Mouse (Mus musculus) intestine, embryonic 16.5 days (tissue): ENCODE results near the gene Cyp2w1. TPM values are rescaled to one million over a fixed set of nuclear protein-coding genes. Genes with fewer than 3 reads are reported as not detected.
"Not testable (repeated sequence)": the region's sequence is repeated elsewhere in the genome, so short reads cannot be mapped to it uniquely, and the experiment has no call there.

ENCODE experiments used
- ATAC-seq: fragments of 200-750 bp; cut with Nextera tagmentation; 2 replicates; pipeline ENCODE4 v1.8.0; 2017; ENCODE audit warnings: moderate TSS enrichment, moderate library complexity
- H3K27ac ChIP-seq: fragments of 300-500 bp; sonication (generic); 2 replicates; pipeline ENCODE4 v1.5.1; 2014; ENCODE audit warnings: mild to moderate bottlenecking, low read length
- H3K27me3 ChIP-seq: fragments of 300-500 bp; sonication (generic); replicated peaks from 2 replicates; pipeline ENCODE4 v1.6.1; 2014; ENCODE audit warnings: low read length, control low read depth, mixed read lengths; ENCODE audit not compliant: control insufficient read depth, insufficient read depth
- H3K36me3 ChIP-seq: fragments of 300-500 bp; sonication (generic); 2 replicates; pipeline ENCODE4 v1.6.1; 2014; ENCODE audit warnings: low read length, control low read depth; ENCODE audit not compliant: control insufficient read depth, insufficient read depth
- H3K4me1 ChIP-seq: fragments of 300-500 bp; sonication (generic); 2 replicates; pipeline ENCODE4 v1.6.1; 2014; ENCODE audit warnings: low read length, control low read depth, mixed read lengths; ENCODE audit not compliant: control insufficient read depth, insufficient read depth
- H3K4me2 ChIP-seq: fragments of 300-500 bp; sonication (generic); 2 replicates; pipeline ENCODE4 v1.6.1; 2014; ENCODE audit warnings: low read depth, low read length, control low read depth
- H3K4me3 ChIP-seq: fragments of 300-500 bp; sonication (generic); 2 replicates; pipeline ENCODE4 v1.5.1; 2014; ENCODE audit warnings: mild to moderate bottlenecking, low read length
- H3K9ac ChIP-seq: fragments of 300-500 bp; sonication (generic); 2 replicates; pipeline ENCODE4 v1.6.1; 2014; ENCODE audit warnings: low read depth, low read length
- H3K9me3 ChIP-seq: fragments of 300-500 bp; sonication (generic); 2 replicates; pipeline ENCODE4 v1.6.1; 2016; ENCODE audit warnings: low read length, control low read depth; ENCODE audit not compliant: control insufficient read depth
- WGBS: fragments of 180-500 bp; shearing (Covaris S2); extraction: QIAGEN DNeasy Blood & Tissue Kit; methylation state at CpG from one replicate; pipeline ENCODE4 v1.1.7; 2014; 5-methylcytosine and 5-hydroxymethylcytosine counted together
- polyA plus RNA-seq: library from polyadenylated mRNA; unstranded; fragments of >200 nt; fragmentation: Nextera tagmentation; extraction: Ambion mirVana; gene quantifications from 2 replicates; pipeline ENCODE4 v1.2.1, GENCODE M21; 2015

Gene Cyp2w1
- polyA plus RNA-seq, 1 experiment from 2014 or later, result 33.9 TPM

DNA sequence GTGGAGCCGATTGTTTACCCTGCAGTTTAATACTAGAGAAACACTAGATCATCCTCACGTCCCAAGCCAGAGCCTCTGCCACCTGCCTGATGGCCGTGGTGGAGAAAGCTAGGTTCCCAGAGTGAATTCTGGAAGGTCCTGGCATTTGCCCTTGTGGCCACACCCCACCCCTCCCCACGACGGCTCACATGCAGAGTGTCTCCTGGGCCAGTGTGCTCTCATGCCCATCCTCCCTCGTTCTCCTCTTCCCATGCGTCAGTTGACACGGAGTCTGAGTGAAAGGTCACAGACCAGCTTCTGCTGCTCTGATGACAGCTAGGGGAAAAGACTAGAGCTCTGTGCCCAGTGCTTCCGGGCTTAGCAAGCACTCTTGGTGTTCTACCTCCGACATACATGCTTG lies 32.1 kb downstream of the Cyp2w1 start:
- Histone ChIP-seq H3K9ac (no peak overlapping the region), H3K4me2 (no peak overlapping the region), H3K27ac (no peak overlapping the region), H3K4me3 (no peak overlapping the region), H3K27me3 (no peaks in the 10 kb centered on the region), H3K4me1 (peaks cover 36% of the 10 kb centered on the region), H3K9me3 (no peaks in the 10 kb centered on the region), H3K36me3 (no peaks in the 10 kb centered on the region)
- no peak for ATAC-seq
- 34% methylated on average over 10 of the region's 10 CpGs for WGBS

GRCm38 (mm10) chr5:139386047-139386446 lies 33.6 kb downstream of the Cyp2w1 start:
- H3K4me3 ChIP-seq, result no peak overlapping the region
- no peak overlapping the region for H3K9ac ChIP-seq
- no peaks in the 10 kb centered on the region for H3K36me3 ChIP-seq
- 92% methylated on average over 5 of the region's 5 CpGs for WGBS
- no peaks in the 10 kb centered on the region for H3K9me3 ChIP-seq
- H3K27me3 ChIP-seq, result no peaks in the 10 kb centered on the region
- no peak overlapping the region for H3K4me2 ChIP-seq
- no peak overlapping the region for H3K27ac ChIP-seq
- peaks cover 35% of the 10 kb centered on the region for H3K4me1 ChIP-seq
- no peak for ATAC-seq

DNA sequence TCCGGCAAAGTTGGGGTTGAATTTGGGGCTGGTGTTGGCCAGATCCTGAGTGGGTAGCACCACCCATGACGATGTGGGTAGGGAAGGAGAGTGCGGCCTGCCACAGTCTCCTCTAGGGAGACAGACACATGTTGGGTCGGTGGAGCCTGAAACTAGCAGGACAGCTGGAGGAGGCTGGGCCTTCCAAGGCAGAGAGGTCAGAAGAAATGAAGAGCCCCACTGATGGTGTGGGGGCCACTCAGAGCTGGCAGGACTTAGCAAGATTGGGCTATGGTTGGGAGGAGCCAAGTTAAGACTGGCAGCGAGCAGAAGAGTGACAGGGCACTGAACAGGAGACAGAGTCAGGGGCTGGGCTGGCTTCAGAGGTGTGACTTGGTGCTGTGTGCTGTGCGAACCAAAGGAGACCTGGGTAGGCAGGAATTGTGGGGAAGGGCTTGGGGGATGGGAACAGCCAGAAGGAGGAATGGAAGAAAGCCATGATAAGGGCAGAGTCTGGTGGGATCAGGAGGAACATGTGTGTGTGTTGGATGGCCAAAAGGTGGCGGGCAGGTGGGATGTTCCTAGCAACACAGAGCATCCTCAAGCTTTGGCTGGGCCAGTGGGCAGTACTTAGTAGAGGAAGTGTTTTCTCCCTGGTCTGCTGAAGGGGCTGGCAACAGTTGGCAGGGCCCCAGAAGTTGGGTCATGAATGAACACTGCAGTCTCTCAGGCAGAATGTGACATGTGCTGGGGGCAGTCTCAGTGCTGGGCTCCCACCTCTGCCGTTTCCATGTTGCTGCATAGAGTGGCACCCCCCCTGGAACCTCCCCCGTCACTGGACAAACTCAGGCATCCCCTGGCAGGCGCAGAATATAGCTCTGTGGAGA lies 35.1 kb downstream of the Cyp2w1 start:
- Histone ChIP-seq H3K4me1 (peaks cover 23% of the 10 kb centered on the region), H3K4me3 (no peak overlapping the region), H3K27ac (peak overlapping the region; percentile 56), H3K9ac (0 out of 2 replicates have a peak overlapping the region, but pooled peaks have one; percentile 6), H3K36me3 (no peaks in the 10 kb centered on the region), H3K27me3 (no peaks in the 10 kb centered on the region), H3K4me2 (no peak overlapping the region), H3K9me3 (no peaks in the 10 kb centered on the region)
- no peak for ATAC-seq
- WGBS, result 79% methylated on average over 10 of the region's 10 CpGs

- Histone ChIP-seq H3K27me3 (no peaks in the 10 kb centered on the region), H3K9me3 (no peaks in the 10 kb centered on the region), H3K27ac (peak overlapping the region; percentile 56), H3K9ac (0 out of 2 replicates have a peak overlapping the region, but pooled peaks have one; percentile 6), H3K4me1 (peaks cover 19% of the 10 kb centered on the region), H3K4me3 (no peak overlapping the region), H3K36me3 (no peaks in the 10 kb centered on the region), H3K4me2 (no peak overlapping the region)
- no peak for ATAC-seq
- 60% methylated on average over 4 of the region's 4 CpGs for WGBS
These were observed 35.8 kb downstream of the Cyp2w1 start for GRCm38 (mm10) chr5:139388195-139388570.

DNA sequence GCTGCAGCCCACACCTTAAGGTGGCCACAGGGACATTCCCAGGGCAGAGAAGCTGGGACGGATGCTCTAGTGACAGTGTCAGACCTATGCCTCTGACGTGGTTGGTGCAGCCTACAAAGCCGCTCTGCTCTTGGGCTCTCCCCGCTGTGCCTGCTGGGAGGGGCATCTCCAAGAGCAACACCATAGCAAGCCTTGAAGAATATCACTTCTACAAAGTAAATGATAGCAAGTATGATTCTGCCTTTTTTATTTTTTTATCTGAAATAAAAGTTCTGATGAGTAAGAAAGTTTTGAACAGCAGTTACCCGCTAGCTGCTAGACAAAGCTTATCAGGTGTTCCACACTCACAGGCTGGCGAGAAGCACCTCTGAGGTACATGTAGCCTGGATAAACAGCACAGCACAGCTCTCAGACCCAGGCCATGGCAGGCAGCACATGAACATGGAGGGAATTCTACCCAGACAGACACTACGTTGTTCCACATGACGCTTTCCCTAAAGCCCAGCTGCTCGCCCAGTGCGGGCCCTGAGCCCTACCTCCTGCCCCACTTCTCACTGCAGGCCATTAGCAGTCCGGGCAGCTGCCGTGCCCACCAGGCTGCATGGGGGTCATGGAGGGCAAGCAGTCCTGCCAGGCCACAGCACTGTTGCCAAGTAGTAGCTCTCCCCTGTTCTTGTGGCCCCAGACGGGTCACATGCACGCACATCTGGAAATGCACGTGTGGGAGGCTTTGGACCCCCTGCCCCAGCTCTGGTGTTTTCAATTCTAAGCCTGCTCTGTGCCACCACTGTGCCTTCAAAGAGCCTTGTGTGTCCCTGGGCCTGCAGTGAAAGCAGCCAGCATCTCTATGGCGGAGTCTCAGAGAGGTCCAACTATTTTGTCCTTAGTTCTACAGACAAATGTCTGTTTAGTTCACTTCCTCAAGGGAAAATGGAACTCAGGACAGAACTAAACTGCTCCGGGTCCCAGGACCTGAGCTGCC lies 36.6 kb downstream of the Cyp2w1 start:
- H3K9me3 ChIP-seq, result no peaks in the 10 kb centered on the region
- H3K4me1 ChIP-seq, result peaks cover 18% of the 10 kb centered on the region
- H3K9ac ChIP-seq, result 0 out of 2 replicates have a peak overlapping the region, but pooled peaks have one; percentile 17
- peak overlapping the region; percentile 56 for H3K27ac ChIP-seq
- 69% methylated on average over 17 of the region's 17 CpGs for WGBS
- no peaks in the 10 kb centered on the region for H3K36me3 ChIP-seq
- H3K27me3 ChIP-seq, result no peaks in the 10 kb centered on the region
- H3K4me2 ChIP-seq, result no peak overlapping the region
- ATAC-seq, result peak; percentile 55; the same call in 1 of the 2 replicates
- H3K4me3 ChIP-seq, result no peak overlapping the region

- ATAC-seq, result peak; percentile 83
- H3K27ac ChIP-seq, result peak overlapping the region; percentile 8; the same call in 1 of the 2 replicates
- H3K36me3 ChIP-seq, result no peaks in the 10 kb centered on the region
- H3K9me3 ChIP-seq, result no peaks in the 10 kb centered on the region
- 5% methylated on average over 6 of the region's 6 CpGs for WGBS
- H3K9ac ChIP-seq, result peak overlapping the region; percentile 17; the same call in 1 of the 2 replicates
- H3K4me3 ChIP-seq, result no peak overlapping the region
- peaks cover 15% of the 10 kb centered on the region for H3K4me1 ChIP-seq
- H3K4me2 ChIP-seq, result no peak overlapping the region
- no peaks in the 10 kb centered on the region for H3K27me3 ChIP-seq
These were observed 37.3 kb downstream of the Cyp2w1 start for GRCm38 (mm10) chr5:139389676-139390061.

- H3K36me3 ChIP-seq, ATAC-seq, H3K27me3 ChIP-seq, H3K9ac ChIP-seq, H3K27ac ChIP-seq, H3K4me3 ChIP-seq, H3K9me3 ChIP-seq, H3K4me2 ChIP-seq: not testable (repeated sequence)
- H3K4me1 ChIP-seq, result peaks cover 13% of the 10 kb centered on the region
- 81% methylated on average over 5 of the region's 5 CpGs for WGBS
These were observed 38.1 kb downstream of the Cyp2w1 start for GRCm38 (mm10) chr5:139390324-139391119.

GRCm38 (mm10) chr5:139391309-139391990 lies 39.0 kb downstream of the Cyp2w1 start:
- ATAC-seq, result no peak
- Histone ChIP-seq H3K9ac (no peak overlapping the region), H3K27me3 (no peaks in the 10 kb centered on the region), H3K36me3 (no peaks in the 10 kb centered on the region), H3K4me1 (peaks cover 13% of the 10 kb centered on the region), H3K4me2 (no peak overlapping the region), H3K9me3 (no peaks in the 10 kb centered on the region), H3K27ac (no peak overlapping the region), H3K4me3 (no peak overlapping the region)
- 75% methylated on average over 11 of the region's 11 CpGs for WGBS
